Mouse (Mus musculus): ENCODE measurements around the gene Kif3b.

- no peak for TF ChIP-seq CTCF (IDR thresholded peaks at IDR 0.05; ENCODE audit: low read depth)
- peak; percentile 86 for TF ChIP-seq EP300 (IDR thresholded peaks at IDR 0.05; ENCODE audit: low read depth)
Measured at GRCm38 (mm10) chr2:153259864-153260674, 31.1 kb upstream of the Kif3b start.
